Mouse (Mus musculus) liver, embryonic 14.5 days (tissue): ENCODE data around the gene Vmn1r194.
"Not testable (repeated sequence)": the region's sequence is repeated elsewhere in the genome, so short reads cannot be mapped to it uniquely, and the experiment has no call there.

Experiments used
- CTCF ChIP-seq: IDR thresholded peaks from 2 replicates; pipeline ENCODE4 v1.5.1; 2016; ENCODE audit warnings: antibody characterized with exemption, low read depth, control low read depth
- EP300 ChIP-seq: IDR thresholded peaks from 2 replicates; pipeline ENCODE4 v1.6.1; 2016; ENCODE audit warnings: antibody characterized with exemption, low read depth

GRCm38 (mm10) chr13:22270222-22270621, 26.2 kb downstream of the Vmn1r194 start, which contains the start of gene Vmn1r195:
- TF ChIP-seq EP300, CTCF: not testable (repeated sequence)
